Mouse (Mus musculus) limb, embryonic 14.5 days (tissue): Measurements from ENCODE around the gene Ank. TPM values are rescaled to one million over a fixed set of nuclear protein-coding genes. Genes with fewer than 3 reads are reported as not detected.
"Not testable (repeated sequence)": the region's sequence is repeated elsewhere in the genome, so short reads cannot be mapped to it uniquely, and the experiment has no call there.

Source experiments
- ATAC-seq: fragments of 200-750 bp; cut with Nextera tagmentation; 2 replicates; pipeline ENCODE4 v1.8.0; 2017; ENCODE audit warnings: low read depth, moderate number of reproducible peaks, moderate TSS enrichment; ENCODE audit not compliant: low FRiP score
- DNase-seq: peaks from one replicate; pipeline ENCODE4 v3.0.0-alpha.2; 2015; ENCODE audit warnings: low spot score
- H3K27ac ChIP-seq: fragments of 300-500 bp; sonication (generic); replicated peaks from 2 replicates; pipeline ENCODE4 v1.5.1; 2014; ENCODE audit warnings: low read depth, mild to moderate bottlenecking, low read length, moderate library complexity, mixed read lengths
- H3K27me3 ChIP-seq: fragments of 300-500 bp; sonication (generic); 2 replicates; pipeline ENCODE4 v1.6.1; 2014; ENCODE audit warnings: low read length, mixed read lengths; ENCODE audit not compliant: control insufficient read depth, insufficient read depth
- H3K36me3 ChIP-seq: fragments of 300-500 bp; sonication (generic); 2 replicates; pipeline ENCODE4 v1.6.1; 2014; ENCODE audit warnings: mild to moderate bottlenecking, low read length, moderate library complexity, mixed read lengths; ENCODE audit not compliant: control insufficient read depth, insufficient read depth
- H3K4me1 ChIP-seq: fragments of 300-500 bp; sonication (generic); 2 replicates; pipeline ENCODE4 v1.6.1; 2014; ENCODE audit warnings: antibody characterized with exemption, low read length, mixed read lengths; ENCODE audit not compliant: control insufficient read depth, insufficient read depth
- H3K4me2 ChIP-seq: fragments of 300-500 bp; sonication (generic); replicated peaks from 2 replicates; pipeline ENCODE4 v1.6.1; 2014; ENCODE audit warnings: low read depth, mild to moderate bottlenecking, low read length, moderate library complexity; ENCODE audit not compliant: severe bottlenecking
- H3K4me3 ChIP-seq: fragments of 300-500 bp; sonication (generic); replicated peaks from 2 replicates; pipeline ENCODE4 v1.5.1; 2014; ENCODE audit warnings: low read length
- H3K9ac ChIP-seq: fragments of 300-500 bp; sonication (generic); 2 replicates; pipeline ENCODE4 v1.6.1; 2014; ENCODE audit warnings: mild to moderate bottlenecking, low read depth, low read length, moderate library complexity; ENCODE audit not compliant: severe bottlenecking
- H3K9me3 ChIP-seq: fragments of 300-500 bp; sonication (generic); 2 replicates; pipeline ENCODE4 v1.6.1; 2016; ENCODE audit warnings: low read length; ENCODE audit not compliant: control insufficient read depth
- POLR2A ChIP-seq: fragments of 200-500 bp; IDR thresholded peaks from 2 replicates; pipeline ENCODE4 v1.8.0; 2012; ENCODE audit warnings: inconsistent platforms, mild to moderate bottlenecking, moderate library complexity, borderline replicate concordance; ENCODE audit not compliant: insufficient read depth, insufficient read length; ENCODE audit errors: extremely low read depth
- WGBS: fragments of 180-500 bp; shearing (Covaris S2); extraction: QIAGEN DNeasy Blood & Tissue Kit; methylation state at CpG from one replicate; pipeline ENCODE4 v1.1.7; 2014; 5-methylcytosine and 5-hydroxymethylcytosine counted together
- polyA plus RNA-seq, 2 experiments: library from polyadenylated mRNA; depleted of rRNA in 1 of 2; stranded (reverse) in 1 of 2; unstranded in 1 of 2; fragments of >200 nt; fragmentation: Nextera tagmentation in 1 of 2; extraction: Ambion mirVana in 1 of 2; gene quantifications; 2 replicates each; pipeline versions ENCODE4 v1.2.1 to v1.2.3; 2012 to 2014

Gene Ank
- polyA plus RNA-seq, 2 experiments = 12.3 to 19.4 TPM

- no peak for TF ChIP-seq POLR2A
- DNase-seq (no peak), ATAC-seq (no peak)
- no peak overlapping the region for H3K4me2 ChIP-seq
- 85% methylated on average over 8 of the region's 9 CpGs for WGBS
- no peaks in the 10 kb centered on the region for H3K4me1 ChIP-seq
- no peaks in the 10 kb centered on the region for H3K9me3 ChIP-seq
- no peaks in the 10 kb centered on the region for H3K36me3 ChIP-seq
- H3K27ac ChIP-seq = no peak overlapping the region
- no peaks in the 10 kb centered on the region for H3K27me3 ChIP-seq
- H3K4me3 ChIP-seq = no peak overlapping the region
- H3K9ac ChIP-seq = no peak overlapping the region
Observed at GRCm38 (mm10) chr15:27444772-27445347, 21.6 kb upstream of the Ank start.

GRCm38 (mm10) chr15:27450689-27451088 is 15.8 kb upstream of the Ank start:
- Histone ChIP-seq H3K9me3 (no peaks in the 10 kb centered on the region), H3K36me3 (no peaks in the 10 kb centered on the region), H3K4me2 (no peak overlapping the region), H3K4me1 (no peaks in the 10 kb centered on the region), H3K4me3 (no peak overlapping the region), H3K27me3 (no peaks in the 10 kb centered on the region), H3K9ac (no peak overlapping the region), H3K27ac (no peak overlapping the region)
- ATAC-seq (no peak), DNase-seq (no peak)
- WGBS = 75% methylated on average over 5 of the region's 5 CpGs
- no peak for TF ChIP-seq POLR2A

GRCm38 (mm10) chr15:27451760-27452159 is 14.7 kb upstream of the Ank start:
- no peaks in the 10 kb centered on the region for H3K4me1 ChIP-seq
- no peaks in the 10 kb centered on the region for H3K36me3 ChIP-seq
- TF ChIP-seq POLR2A = no peak
- no peak overlapping the region for H3K4me2 ChIP-seq
- H3K27ac ChIP-seq = no peak overlapping the region
- WGBS = 84% methylated on average over 3 of the region's 3 CpGs
- H3K9me3 ChIP-seq = no peaks in the 10 kb centered on the region
- DNase-seq (no peak), ATAC-seq (no peak)
- no peak overlapping the region for H3K9ac ChIP-seq
- H3K27me3 ChIP-seq = no peaks in the 10 kb centered on the region
- H3K4me3 ChIP-seq = no peak overlapping the region

GRCm38 (mm10) chr15:27452496-27452895 is 14.0 kb upstream of the Ank start:
- Histone ChIP-seq H3K27ac (no peak overlapping the region), H3K4me1 (no peaks in the 10 kb centered on the region), H3K27me3 (no peaks in the 10 kb centered on the region), H3K4me2 (no peak overlapping the region), H3K4me3 (no peak overlapping the region), H3K9me3 (no peaks in the 10 kb centered on the region), H3K9ac (no peak overlapping the region), H3K36me3 (no peaks in the 10 kb centered on the region)
- ATAC-seq (no peak), DNase-seq (no peak)
- 39% methylated on average over 9 of the region's 9 CpGs for WGBS
- TF ChIP-seq POLR2A = no peak

- Histone ChIP-seq H3K27me3 (no peaks in the 10 kb centered on the region), H3K4me2 (no peak overlapping the region), H3K36me3 (no peaks in the 10 kb centered on the region), H3K9ac (no peak overlapping the region), H3K4me1 (0 out of 2 replicates have a peak, but pooled peaks cover 2% of the 10 kb centered on the region), H3K9me3 (no peaks in the 10 kb centered on the region), H3K27ac (no peak overlapping the region), H3K4me3 (no peak overlapping the region)
- no peak for TF ChIP-seq POLR2A
- DNase-seq = no peak
- WGBS = 75% methylated on average over 2 of the region's 2 CpGs
- ATAC-seq = no peak
Observed at GRCm38 (mm10) chr15:27457001-27457400, 9.5 kb upstream of the Ank start.

- H3K9ac ChIP-seq, H3K4me2 ChIP-seq, H3K27me3 ChIP-seq, H3K36me3 ChIP-seq, H3K4me1 ChIP-seq, H3K4me3 ChIP-seq, H3K9me3 ChIP-seq, ATAC-seq, DNase-seq, H3K27ac ChIP-seq: not testable (repeated sequence)
- 58% methylated on average over 14 of the region's 14 CpGs for WGBS
Observed at GRCm38 (mm10) chr15:27459781-27460180, 6.7 kb upstream of the Ank start.
